ENCODE assay signal across 35 mouse cellular contexts in genomic region chr2:80056062-80056461, GRCm38 (mm10).
"Had no signal": no experiment of that assay in that cellular context is flagged by ENCODE, and none has a peak within 500 bp of the region (broad histone marks: within the 10 kb centered on the region; RNA-seq: fewer than 3 reads in every experiment).

No protein-coding gene starts in this region.

- H3K4me3 ChIP-seq: heart, embryonic 10.5 days; heart, embryonic 12.5 days; heart, embryonic 13.5 days; heart, embryonic 15.5 days; hindbrain, embryonic 10.5 days; hindbrain, embryonic 12.5 days; hindbrain, embryonic 13.5 days; hindbrain, embryonic 15.5 days; intestine, embryonic 15.5 days; kidney, embryonic 15.5 days; layer of hippocampus, adult 2 months had no signal

- H3K27ac ChIP-seq: heart, embryonic 10.5 days; heart, embryonic 13.5 days; heart, embryonic 15.5 days; hindbrain, embryonic 10.5 days; hindbrain, embryonic 12.5 days; hindbrain, embryonic 13.5 days; hindbrain, embryonic 14.5 days; hindbrain, embryonic 15.5 days; hindbrain, postnatal 0 days; intestine, embryonic 15.5 days; kidney, embryonic 15.5 days; kidney, postnatal 0 days; layer of hippocampus, adult 2 months had no signal

- ATAC-seq: hindbrain, embryonic 16.5 days; hindbrain, postnatal 0 days; inflammation-experienced regulatory T-cells, adult 6 months; intestine, embryonic 15.5 days; intestine, embryonic 16.5 days; intestine, postnatal 0 days had no signal

- DNase-seq: heart, postnatal 10 days; heart, postnatal 14 days; heart, postnatal 36 days; heart, postnatal 4 days; kidney, adult 11 months; kidney, adult 18-20 months; kidney, adult 2 months; kidney, adult 8-10 months; kidney, adult 9 months; kidney, postnatal 10 days; kidney, postnatal 14 days; kidney, postnatal 25 days; kidney, postnatal 36 days; kidney, postnatal 4 days; layer of hippocampus, adult 9-11 months; layer of hippocampus, postnatal 36 days had no signal

- H3K36me3 ChIP-seq: heart, embryonic 10.5 days; heart, embryonic 12.5 days; heart, embryonic 13.5 days; heart, embryonic 15.5 days; hindbrain, embryonic 10.5 days; hindbrain, embryonic 12.5 days; hindbrain, embryonic 13.5 days; hindbrain, embryonic 15.5 days; intestine, embryonic 15.5 days; kidney, embryonic 15.5 days had no signal

- H3K4me2 ChIP-seq: heart, embryonic 11.5 days; heart, embryonic 12.5 days; heart, embryonic 13.5 days; heart, embryonic 15.5 days; hindbrain, embryonic 12.5 days; hindbrain, embryonic 13.5 days; hindbrain, embryonic 14.5 days; hindbrain, embryonic 15.5 days; intestine, embryonic 15.5 days; kidney, embryonic 15.5 days had no signal

- H3K27me3 ChIP-seq: heart, embryonic 12.5 days; heart, embryonic 13.5 days; heart, embryonic 15.5 days; hindbrain, embryonic 12.5 days; hindbrain, embryonic 13.5 days; hindbrain, embryonic 15.5 days; intestine, embryonic 15.5 days; kidney, embryonic 15.5 days had no signal

- H3K4me1 ChIP-seq: heart, embryonic 10.5 days; heart, embryonic 12.5 days; hindbrain, embryonic 10.5 days; hindbrain, embryonic 12.5 days; hindbrain, embryonic 13.5 days; hindbrain, embryonic 15.5 days; intestine, embryonic 15.5 days had no signal

- H3K9me3 ChIP-seq: heart, embryonic 10.5 days; heart, embryonic 12.5 days; heart, embryonic 13.5 days; heart, embryonic 15.5 days; hindbrain, embryonic 10.5 days; hindbrain, embryonic 12.5 days; hindbrain, embryonic 13.5 days; hindbrain, embryonic 15.5 days; intestine, embryonic 15.5 days; kidney, embryonic 15.5 days had no signal

- H3K9ac ChIP-seq: heart, embryonic 12.5 days; heart, embryonic 13.5 days; heart, embryonic 15.5 days; hindbrain, embryonic 12.5 days; hindbrain, embryonic 13.5 days; hindbrain, embryonic 14.5 days; hindbrain, embryonic 15.5 days; intestine, embryonic 15.5 days; kidney, embryonic 15.5 days had no signal
